Mouse (Mus musculus) embryonic fibroblast, embryonic 13.5 days (primary cell): Measurements from ENCODE around the gene Dazap1.

Experiments
- CTCF ChIP-seq: IDR thresholded peaks from 2 replicates; pipeline ENCODE4 v1.5.1; 2011; ENCODE audit warnings: mild to moderate bottlenecking, control low read depth, low read length, moderate library complexity, borderline replicate concordance; ENCODE audit not compliant: insufficient read depth
- POLR2A ChIP-seq: IDR thresholded peaks from 2 replicates; pipeline ENCODE4 v1.6.1; 2011; ENCODE audit warnings: low read depth, mild to moderate bottlenecking, control low read depth, low read length, moderate library complexity

- TF ChIP-seq POLR2A (no peak), CTCF (no peak)
Measured at GRCm38 (mm10) chr10:80288097-80288496, 26.8 kb downstream of the Dazap1 start.
